Mouse (Mus musculus): Measurements from ENCODE around the gene Wdr77. TPM values are rescaled to one million over a fixed set of nuclear protein-coding genes. Genes with fewer than 3 reads are reported as not detected.

Gene Wdr77
- polyA plus RNA-seq (2017; shearing (Covaris generic)): 97.3 TPM

DNA sequence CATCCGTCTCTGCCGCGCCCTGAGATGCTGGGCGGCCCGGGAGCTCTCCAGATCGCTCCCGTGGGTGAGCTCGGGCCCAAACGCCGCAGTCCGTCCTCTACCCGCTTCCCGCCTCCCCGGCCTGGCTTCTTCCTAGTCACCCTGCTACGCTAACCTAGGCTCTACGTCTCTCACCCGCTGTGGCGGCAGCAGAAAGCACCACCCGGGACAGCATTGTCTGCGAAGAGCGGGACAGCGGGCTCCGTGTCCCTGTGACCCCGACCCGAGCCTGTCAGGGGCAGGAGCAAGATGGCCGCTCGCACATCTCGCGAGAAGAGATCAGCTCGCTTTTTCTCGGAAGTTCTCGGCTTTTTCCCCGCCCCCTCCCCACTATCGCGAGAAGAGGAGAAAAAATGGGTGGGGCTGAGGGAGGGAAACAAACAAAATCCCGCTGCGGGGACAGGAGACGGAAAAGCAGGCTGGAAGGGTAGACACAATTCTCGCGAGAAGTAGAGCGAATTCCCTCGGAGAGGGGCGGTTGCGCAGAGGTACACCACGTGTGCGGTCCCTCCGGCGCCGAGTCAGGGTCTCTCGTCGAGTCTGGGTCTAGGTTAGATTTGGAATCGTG is at the start of gene Wdr77:
TSS of gene Wdr77 (plus strand) at position 396 of the 607 bp plus-strand sequence.

DNA sequence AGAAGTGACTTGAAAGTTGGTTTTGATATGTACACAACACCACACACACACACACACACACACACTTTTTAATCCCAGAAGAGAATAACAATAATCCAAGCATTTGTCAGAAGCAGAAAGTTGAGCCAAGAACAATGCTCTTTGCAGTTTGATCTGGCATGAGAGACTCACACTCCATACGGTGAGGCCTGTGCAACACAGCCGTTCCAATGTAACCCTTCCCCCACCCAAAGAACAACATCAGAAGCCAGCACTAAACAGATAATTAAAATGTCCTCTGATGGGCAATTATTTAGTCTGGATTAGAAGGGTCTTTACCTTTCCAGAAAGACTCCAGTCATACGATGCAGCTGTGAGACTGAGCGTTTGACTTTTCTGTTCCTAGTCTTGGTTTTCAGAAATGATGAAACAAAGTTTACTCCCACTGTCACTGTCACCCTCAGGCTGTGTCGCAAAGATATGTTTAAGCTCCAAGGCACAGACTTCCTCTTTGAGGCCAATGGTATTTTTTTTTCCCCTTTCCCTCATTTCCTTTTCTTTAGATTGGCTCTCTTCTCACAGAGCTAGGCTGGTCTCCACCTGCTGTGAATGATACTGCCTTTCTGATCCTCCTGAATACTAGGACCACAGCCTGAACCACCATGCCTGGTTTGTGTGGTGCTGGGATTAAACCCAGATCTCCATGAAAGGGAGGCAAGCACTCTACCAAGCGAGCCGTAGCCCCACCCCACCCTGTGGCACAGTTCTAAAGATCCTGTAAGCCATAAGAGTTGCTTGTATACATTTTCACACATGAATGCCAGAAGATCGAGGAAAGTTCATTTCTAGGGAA is 26.7 kb upstream of the Wdr77 start, which contains the start of gene I830077J02Rik:
TSS of gene I830077J02Rik (minus strand) at position 425 of the 832 bp plus-strand sequence.

DNA sequence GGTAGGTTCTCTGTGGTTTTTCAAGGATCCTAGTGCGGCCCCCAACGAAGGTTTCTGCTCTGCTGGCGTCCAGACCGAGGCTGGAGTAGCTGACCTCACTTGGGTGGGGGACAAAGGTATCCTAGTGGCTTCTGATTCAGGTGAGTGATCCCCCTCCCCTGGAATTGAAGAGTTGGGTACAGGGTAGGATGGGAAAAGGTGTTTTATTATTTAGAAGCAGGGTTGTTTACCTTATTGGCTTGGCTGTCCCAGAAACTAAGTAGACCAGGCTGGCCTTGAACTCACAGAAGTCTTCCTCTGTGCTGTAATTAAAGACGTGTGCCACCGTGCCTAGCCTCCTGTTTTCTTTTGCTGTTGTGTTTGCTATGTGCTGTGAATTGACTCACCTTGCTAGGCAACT is 830 bp downstream of the Wdr77 start, which contains the start of gene Atp5f1:
TSS of gene Atp5f1 (minus strand) at position 101 of the 400 bp plus-strand sequence.

DNA sequence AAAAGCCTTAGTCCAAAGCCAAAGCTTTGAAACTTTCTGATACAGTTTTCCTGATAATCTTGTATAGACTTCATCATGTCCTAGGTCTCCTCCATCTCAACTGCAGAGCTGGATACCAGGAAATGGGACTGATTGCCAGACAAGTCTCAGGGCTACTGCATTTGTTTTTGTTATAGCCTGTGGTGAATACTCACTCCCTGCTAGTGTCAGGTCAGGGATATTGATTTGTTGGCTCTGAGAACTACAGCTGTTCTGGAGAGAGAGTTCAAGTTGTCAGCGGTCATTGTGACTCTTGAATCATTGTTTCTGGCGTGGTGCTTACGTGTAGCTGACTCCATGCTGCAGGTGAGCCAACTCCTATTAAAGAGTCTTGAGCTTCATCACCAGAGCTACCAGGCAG is 14.2 kb downstream of the Wdr77 start, which contains the start of gene Ovgp1:
TSS of gene Ovgp1 (plus strand) at position 301 of the 400 bp plus-strand sequence.

DNA sequence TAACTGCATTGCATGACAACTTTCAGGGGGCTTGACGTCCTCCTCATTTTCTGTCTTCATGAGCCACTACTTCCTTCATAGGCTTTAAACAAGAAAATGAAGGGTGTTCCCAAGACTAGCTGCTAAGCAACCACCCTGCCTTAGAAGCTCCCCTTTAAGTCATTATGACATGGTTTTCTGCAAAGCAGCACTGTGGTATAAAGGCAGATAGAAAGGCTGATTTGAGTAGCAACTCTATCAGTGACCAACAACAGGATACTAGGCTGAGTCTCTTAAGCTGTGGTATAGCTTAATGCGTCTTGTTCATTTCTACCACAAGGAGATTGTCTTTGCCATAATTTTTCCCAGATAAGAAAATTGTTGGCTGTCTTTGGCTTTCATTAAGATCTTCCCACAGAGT is 55.4 kb downstream of the Wdr77 start, which contains the start of gene Pifo:
TSS of gene Pifo (minus strand) at position 101 of the 400 bp plus-strand sequence.

Other genes starting within 250 kb of the Wdr77 start
- gene Rap1a, start 158.0 kb upstream of the Wdr77 start, polyA plus RNA-seq (2017; shearing (Covaris generic)): 299 TPM
- gene Adora3, start 88.5 kb upstream of the Wdr77 start, polyA plus RNA-seq (2017; shearing (Covaris generic)): not detected
- gene Tmigd3, start 88.5 kb upstream of the Wdr77 start, polyA plus RNA-seq (2017; shearing (Covaris generic)): 0.33 TPM
- gene I830077J02Rik, start 26.7 kb upstream of the Wdr77 start, polyA plus RNA-seq (2017; shearing (Covaris generic)): 0.88 TPM
- gene Atp5f1, start 730 bp downstream of the Wdr77 start, polyA plus RNA-seq (2017; shearing (Covaris generic)): 361 TPM
- 5.8 TPM for gene Ovgp1, start 14.3 kb downstream of the Wdr77 start, polyA plus RNA-seq (2017; shearing (Covaris generic))
- 2.1 TPM for gene Pifo, start 55.3 kb downstream of the Wdr77 start, polyA plus RNA-seq (2017; shearing (Covaris generic))
- 8.7 TPM for gene Chil5, start 73.4 kb downstream of the Wdr77 start, polyA plus RNA-seq (2017; shearing (Covaris generic))
- 0.57 TPM for gene Chia1, start 153.9 kb downstream of the Wdr77 start, polyA plus RNA-seq (2017; shearing (Covaris generic))
- gene Chil3, start 208.2 kb downstream of the Wdr77 start, polyA plus RNA-seq (2017; shearing (Covaris generic)): not detected

All from inflammation-experienced regulatory T-cells, adult 16 weeks (primary cell).